Mouse (Mus musculus) CH12.LX (cell line): ENCODE measurements around the gene Dhrs7. TPM values are rescaled to one million over a fixed set of nuclear protein-coding genes. Genes with fewer than 3 reads are reported as not detected.

Experiments
- DNase-seq: peaks from one replicate; pipeline ENCODE4 v3.0.0-alpha.2; 2013; ENCODE audit errors: extremely low read depth
- H3K27ac ChIP-seq: 2 replicates; pipeline ENCODE4 v1.5.1; 2012; ENCODE audit warnings: low read depth, mild to moderate bottlenecking, control low read depth, moderate library complexity; ENCODE audit not compliant: insufficient read depth
- H3K27me3 ChIP-seq: replicated peaks from 2 replicates; pipeline ENCODE3; 2012; ENCODE audit warnings: inconsistent platforms
- H3K36me3 ChIP-seq, 2 experiments: replicated peaks in 1 of 2; 2 replicates each; pipeline versions ENCODE3 to v1.6.1; 2012; ENCODE audit warnings: inconsistent platforms in 1 of 2, low read length in 1 of 2, mild to moderate bottlenecking in 1 of 2, mixed read lengths in 1 of 2, moderate library complexity in 1 of 2; ENCODE audit not compliant: control insufficient read depth in 1 of 2, insufficient read depth in 1 of 2
- H3K4me1 ChIP-seq, 2 experiments: 2 replicates each; pipeline ENCODE4 v1.6.1; 2012; ENCODE audit warnings: inconsistent platforms in 1 of 2, moderate library complexity in 1 of 2; ENCODE audit not compliant: insufficient read depth in 2 of 2, control insufficient read depth in 1 of 2
- H3K4me2 ChIP-seq: 2 replicates; pipeline ENCODE4 v1.6.1; 2012; ENCODE audit warnings: low read depth, mild to moderate bottlenecking, control low read depth; ENCODE audit not compliant: poor library complexity, insufficient read depth, severe bottlenecking
- H3K4me3 ChIP-seq, 3 experiments: fragments of 150-350 bp in 1 of 3; sonication (generic) in 1 of 3; replicated peaks in 1 of 3; 2 replicates each; pipeline versions ENCODE3 to v1.5.1; 2011 to 2012; ENCODE audit warnings: low read depth in 2 of 3, low read length in 2 of 3, mild to moderate bottlenecking in 2 of 3, moderate library complexity in 2 of 3, control low read depth in 1 of 3, improper control_type of control experiment in 1 of 3, inconsistent platforms in 1 of 3, mixed read lengths in 1 of 3; ENCODE audit not compliant: poor library complexity in 1 of 3
- H3K79me2 ChIP-seq: replicated peaks from 2 replicates; pipeline ENCODE4 v1.6.1; 2012; ENCODE audit warnings: mild to moderate bottlenecking, moderate library complexity; ENCODE audit not compliant: control insufficient read depth, poor library complexity, insufficient read depth, severe bottlenecking; ENCODE audit errors: extremely low read depth
- H3K9ac ChIP-seq: 2 replicates; pipeline ENCODE4 v1.6.1; 2012; ENCODE audit warnings: low read depth, mild to moderate bottlenecking, control low read depth, moderate library complexity; ENCODE audit not compliant: insufficient read depth
- H3K9me3 ChIP-seq: replicated peaks from 2 replicates; pipeline ENCODE3; 2012; ENCODE audit warnings: low read length, inconsistent platforms, mixed read lengths
- CHD1 ChIP-seq: IDR thresholded peaks from 2 replicates; pipeline ENCODE4 v1.6.1; 2012; ENCODE audit warnings: low read depth, low read length, improper control_type of control experiment, inconsistent platforms
- CTCF ChIP-seq, 2 experiments: IDR thresholded peaks in 1 of 2; conservative IDR thresholded peaks in 1 of 2; 2 replicates each; pipeline ENCODE4 v1.5.1; 2011 to 2012; ENCODE audit warnings: low read depth in 2 of 2, low read length in 2 of 2, improper control_type of control experiment in 1 of 2, inconsistent platforms in 1 of 2, mild to moderate bottlenecking in 1 of 2, moderate library complexity in 1 of 2
- GABPA ChIP-seq: IDR thresholded peaks from 2 replicates; pipeline ENCODE4 v1.6.1; 2012; ENCODE audit warnings: low read depth, low read length, improper control_type of control experiment, inconsistent platforms; ENCODE audit not compliant: insufficient replicate concordance
- IRF4 ChIP-seq: IDR thresholded peaks from 2 replicates; pipeline ENCODE4 v1.6.1; 2014; ENCODE audit warnings: low read depth, mild to moderate bottlenecking, inconsistent platforms, low read length, improper control_type of control experiment
- JUN ChIP-seq: IDR thresholded peaks from 2 replicates; pipeline ENCODE4 v1.6.1; 2011; ENCODE audit warnings: low read depth, mild to moderate bottlenecking, low read length, improper control_type of control experiment, moderate library complexity; ENCODE audit not compliant: insufficient read depth
- JUND ChIP-seq: conservative IDR thresholded peaks from 2 replicates; pipeline ENCODE4 v1.6.1; 2011; ENCODE audit warnings: low read depth, low read length, improper control_type of control experiment
- KAT2A ChIP-seq: IDR thresholded peaks from 2 replicates; pipeline ENCODE4 v1.6.1; 2012; ENCODE audit warnings: low read length, improper control_type of control experiment, inconsistent platforms; ENCODE audit not compliant: insufficient replicate concordance
- MAX ChIP-seq: IDR thresholded peaks from 2 replicates; pipeline ENCODE4 v1.6.1; 2011; ENCODE audit warnings: low read length, improper control_type of control experiment
- MYC ChIP-seq: IDR thresholded peaks from 2 replicates; pipeline ENCODE4 v1.6.1; 2011; ENCODE audit warnings: low read depth, mild to moderate bottlenecking, improper control_type of control experiment, low read length
- NELFE ChIP-seq: IDR thresholded peaks from 2 replicates; pipeline ENCODE4 v1.6.1; 2011; ENCODE audit warnings: low read depth, low read length, improper control_type of control experiment
- NRF1 ChIP-seq: IDR thresholded peaks from 2 replicates; pipeline ENCODE4 v1.6.1; 2014; ENCODE audit warnings: low read depth, mild to moderate bottlenecking, inconsistent platforms, low read length, improper control_type of control experiment, moderate library complexity
- PAX5 ChIP-seq: IDR thresholded peaks from 2 replicates; pipeline ENCODE4 v1.6.1; 2012; ENCODE audit warnings: low read length, inconsistent platforms, mixed read lengths
- POLR2A ChIP-seq: IDR thresholded peaks from 2 replicates; pipeline ENCODE4 v1.6.1; 2011; ENCODE audit warnings: low read depth, mild to moderate bottlenecking, improper control_type of control experiment, low read length
- POLR2AphosphoS2 ChIP-seq: IDR thresholded peaks from 2 replicates; pipeline ENCODE4 v1.6.1; 2011; ENCODE audit warnings: low read depth, low read length, improper control_type of control experiment
- RAD21 ChIP-seq: IDR thresholded peaks from 2 replicates; pipeline ENCODE4 v1.6.1; 2011; ENCODE audit warnings: low read depth, mild to moderate bottlenecking, low read length, improper control_type of control experiment, moderate library complexity
- RCOR1 ChIP-seq: conservative IDR thresholded peaks from 2 replicates; pipeline ENCODE4 v1.6.1; 2012; ENCODE audit warnings: low read depth, mild to moderate bottlenecking, inconsistent platforms, low read length, improper control_type of control experiment
- SIN3A ChIP-seq: IDR thresholded peaks from 2 replicates; pipeline ENCODE4 v1.6.1; 2012; ENCODE audit warnings: low read length, improper control_type of control experiment, inconsistent platforms
- SMC3 ChIP-seq: IDR thresholded peaks from 2 replicates; pipeline ENCODE4 v1.6.1; 2011; ENCODE audit warnings: low read depth, low read length, improper control_type of control experiment
- TCF12 ChIP-seq: IDR thresholded peaks from 2 replicates; pipeline ENCODE4 v1.6.1; 2014; ENCODE audit warnings: low read depth, mild to moderate bottlenecking, inconsistent platforms, low read length, improper control_type of control experiment
- UBTF ChIP-seq: IDR thresholded peaks from 2 replicates; pipeline ENCODE4 v1.6.1; 2012; ENCODE audit warnings: low read depth, mild to moderate bottlenecking, inconsistent platforms, low read length, improper control_type of control experiment, moderate library complexity
- USF1 ChIP-seq: IDR thresholded peaks from 2 replicates; pipeline ENCODE4 v1.6.1; 2014; ENCODE audit warnings: low read depth, mild to moderate bottlenecking, inconsistent platforms, low read length, improper control_type of control experiment
- USF2 ChIP-seq: conservative IDR thresholded peaks from 2 replicates; pipeline ENCODE4 v1.6.1; 2011; ENCODE audit warnings: low read depth, low read length, improper control_type of control experiment
- ZC3H11A ChIP-seq: IDR thresholded peaks from 2 replicates; pipeline ENCODE4 v1.6.1; 2012; ENCODE audit warnings: low read depth, mild to moderate bottlenecking, inconsistent platforms, low read length, improper control_type of control experiment
- ZKSCAN1 ChIP-seq: IDR thresholded peaks from 2 replicates; pipeline ENCODE4 v1.6.1; 2012; ENCODE audit warnings: low read depth, inconsistent platforms, low read length, improper control_type of control experiment, borderline replicate concordance
- ZMIZ1 ChIP-seq: IDR thresholded peaks from 2 replicates; pipeline ENCODE4 v1.6.1; 2012; ENCODE audit warnings: low read depth, mild to moderate bottlenecking, inconsistent platforms, low read length, improper control_type of control experiment
- ZNF384 ChIP-seq: IDR thresholded peaks from 2 replicates; pipeline ENCODE4 v1.6.1; 2012; ENCODE audit warnings: low read depth, low read length, improper control_type of control experiment, inconsistent platforms
- dilution Hi-C: fragments of 300-500 bp; cut with MboI; formaldehyde crosslinking; loops from 2 replicates; pipeline ENCODE4 v1.14.3; 2020; ENCODE audit warnings: low sequenced_read_pairs; ENCODE audit not compliant: extremely low pct_unique_long_range_greater_than_20kb, extremely low pct_ligation_motif_present
- in situ Hi-C: fragments of 300-500 bp; cut with MboI; formaldehyde crosslinking; loops from 3 replicates; pipeline ENCODE4 v1.14.3; 2019; ENCODE audit warnings: low sequenced_read_pairs, low pct_ligation_motif_present, low pct_unique_long_range_greater_than_20kb, mixed read lengths
- polyA plus RNA-seq: library from polyadenylated mRNA; unstranded; fragments of >175 nt; gene quantifications from 2 replicates; pipeline ENCODE4 v1.2.1, GENCODE M21; 2012; ENCODE audit warnings: low read depth; ENCODE audit not compliant: insufficient read length
- total RNA-seq, 2 experiments: library from RNA; depleted of rRNA; stranded (reverse); fragments of 300-350 nt in 1 of 2; fragments of >200 nt in 1 of 2; gene quantifications; 2 replicates each; pipeline ENCODE4 v1.2.3; 2012 to 2014

Dhrs7 gene
- total and polyA plus RNA-seq, 3 experiments, result 23.9 to 52.8 (median 37.2) TPM

DNA sequence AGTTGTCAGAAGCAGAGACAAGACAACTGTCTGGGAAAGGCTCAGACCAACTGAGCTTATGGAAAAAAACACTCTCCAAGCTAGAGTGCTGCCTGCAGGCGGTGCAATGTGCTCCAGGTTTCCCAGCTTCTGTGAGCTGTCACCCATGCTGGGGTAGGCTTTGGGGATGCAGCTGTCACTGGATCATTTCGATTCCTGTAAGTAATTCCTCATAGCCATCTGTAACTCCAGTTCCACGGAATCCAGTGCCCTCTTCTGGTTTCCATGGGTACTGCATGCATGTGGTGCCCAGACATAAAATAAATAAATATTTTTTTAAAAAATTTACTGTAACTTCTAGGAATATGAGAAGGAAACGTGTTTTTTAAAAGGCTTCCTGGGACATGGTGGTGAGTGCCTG is 10.0 kb downstream of the Dhrs7 start:
- TF ChIP-seq SIN3A, result no peak
- peak; percentile 12; the same call in 1 of the 2 replicates for TF ChIP-seq ZNF384
- no peak for TF ChIP-seq RCOR1
- peak; percentile 70 to 75 for TF ChIP-seq CTCF (conservative IDR thresholded peaks at IDR 0.05 in 1 of 2, IDR thresholded peaks at IDR 0.05 in 1 of 2; ENCODE audit: low read depth in 2 of 2, low read length in 2 of 2)
- TF ChIP-seq USF1, result no peak
- TF ChIP-seq ZMIZ1, result no peak
- TF ChIP-seq KAT2A, result no peak
- no peak for TF ChIP-seq PAX5
- TF ChIP-seq ZKSCAN1, result no peak
- TF ChIP-seq RAD21, result peak; percentile 68
- no peak for TF ChIP-seq POLR2AphosphoS2
- no peak for TF ChIP-seq NRF1
- no peak for TF ChIP-seq CHD1
- TF ChIP-seq JUND, result no peak
- TF ChIP-seq SMC3, result peak; percentile 55
- TF ChIP-seq POLR2A, result no peak
- TF ChIP-seq USF2, result no peak
- no peak for TF ChIP-seq JUN
- TF ChIP-seq ZC3H11A, result no peak; the same call in 1 of the 2 replicates
- Histone ChIP-seq H3K4me2 (no peak overlapping the region), H3K9me3 (no peaks in the 10 kb centered on the region), H3K9ac (no peak overlapping the region), H3K4me1 (no peaks in the 10 kb centered on the region), H3K4me3 (no peak overlapping the region), H3K79me2 (no peaks in the 10 kb centered on the region), H3K36me3 (peaks cover 28 to 72% of the 10 kb centered on the region in 2 experiments), H3K27me3 (no peaks in the 10 kb centered on the region), H3K27ac (no peak overlapping the region)
- peak; percentile 27 for DNase-seq
- in situ Hi-C loops (loop anchor here (25.0 kb wide), 1 partner anchor 117 kb away; the partner anchor contains the start of gene Pcnx4), dilution Hi-C loops (no loop called here)

DNA sequence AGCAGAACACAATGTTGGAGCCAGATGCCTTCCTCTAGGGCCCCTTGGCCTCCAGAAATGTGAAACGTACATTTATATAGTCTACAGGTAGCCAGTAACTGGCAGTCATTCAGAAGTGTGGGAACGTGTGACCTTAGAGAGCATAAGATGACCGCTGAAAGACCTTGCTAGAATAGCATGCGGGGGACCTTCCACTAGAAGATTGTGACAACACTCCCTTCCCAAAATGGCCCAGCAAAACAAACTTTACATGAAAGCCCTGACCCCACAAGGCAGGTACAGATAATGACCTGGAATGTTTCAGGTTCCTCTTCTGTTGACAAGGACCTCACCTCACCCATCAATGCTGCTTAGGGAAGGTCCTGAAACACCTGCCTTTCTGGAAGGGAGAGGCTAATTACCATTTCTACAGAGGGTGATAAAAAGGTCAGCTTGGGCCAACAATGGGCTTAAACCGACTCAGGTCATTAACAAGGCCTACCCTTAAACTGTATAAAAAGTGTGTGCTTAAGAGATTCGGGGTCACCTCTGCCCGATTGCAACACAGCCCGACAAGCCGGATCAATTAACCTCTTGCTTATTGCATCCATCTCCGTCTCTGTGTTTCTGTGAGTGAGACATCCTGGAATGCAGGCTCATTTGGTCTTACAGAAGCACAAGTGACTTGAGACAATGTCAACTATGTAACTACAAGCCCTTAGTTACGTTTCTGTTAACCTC is 14.9 kb downstream of the Dhrs7 start, which contains the start of gene Gm4756:
Gm4756 (minus strand) TSS at position 51 of the 720 bp plus-strand sequence.
- H3K4me2 ChIP-seq, result no peak within 1 kb of the TSS
- H3K27me3 ChIP-seq, result no peaks in the 10 kb centered on the region
- H3K4me3 ChIP-seq, result no peak within 1 kb of the TSS
- TF ChIP-seq KAT2A (no peak), SIN3A (no peak), IRF4 (no peak), JUN (no peak), ZNF384 (no peak), POLR2A (no peak), SMC3 (no peak), NELFE (no peak), UBTF (no peak), TCF12 (no peak), POLR2AphosphoS2 (no peak), CTCF (conservative IDR thresholded peaks at IDR 0.05 in 1 of 2, IDR thresholded peaks at IDR 0.05 in 1 of 2; ENCODE audit: low read depth in 2 of 2, low read length in 2 of 2) (no peak), USF1 (no peak), MYC (no peak), GABPA (no peak), MAX (no peak), ZC3H11A (no peak), USF2 (no peak)
- in situ Hi-C loops (loop anchor here (25.0 kb wide), 1 partner anchor 112 kb away; the partner anchor contains the start of gene Pcnx4), dilution Hi-C loops (no loop called here)
- H3K27ac ChIP-seq, result no peak within 1 kb of the TSS
- H3K9me3 ChIP-seq, result no peaks in the 10 kb centered on the region
- H3K9ac ChIP-seq, result no peak within 1 kb of the TSS
- H3K4me1 ChIP-seq, result no peaks in the 10 kb centered on the region
- peaks cover 17 to 60% of the 10 kb centered on the region in 2 experiments for H3K36me3 ChIP-seq
- no peak for DNase-seq
- H3K79me2 ChIP-seq, result no peaks in the 10 kb centered on the region
